Mouse (Mus musculus): ENCODE measurements around the gene Suds3. TPM values are rescaled to one million over a fixed set of nuclear protein-coding genes. Genes with fewer than 3 reads are reported as not detected.

The Suds3 gene
- polyA plus RNA-seq, 1 experiment = 80.5 TPM

- Histone ChIP-seq H3K4me1 (ENCODE audit: control insufficient read depth, insufficient read depth, low read length) (no peaks in the 10 kb centered on the region), H3K27ac (ENCODE audit: control insufficient read depth, insufficient read depth, low read depth, low read length) (no peak overlapping the region), H3K27me3 (ENCODE audit: control insufficient read depth, insufficient read depth, low read length) (no peaks in the 10 kb centered on the region), H3K36me3 (ENCODE audit: control insufficient read depth, insufficient read depth, low read length) (peaks cover 3% of the 10 kb centered on the region), H3K4me3 (ENCODE audit: control insufficient read depth, low read depth, low read length) (no peak overlapping the region)
- no peak for TF ChIP-seq POLR2A (IDR thresholded peaks at IDR 0.05; ENCODE audit: control insufficient read depth, low read depth, low read length)
- no peak for TF ChIP-seq CTCF (IDR thresholded peaks at IDR 0.05; ENCODE audit: control insufficient read depth, insufficient read depth, insufficient replicate concordance, low read depth, low read length)
Measured at GRCm38 (mm10) chr5:117104329-117104728, 11.6 kb downstream of the Suds3 start.

DNA sequence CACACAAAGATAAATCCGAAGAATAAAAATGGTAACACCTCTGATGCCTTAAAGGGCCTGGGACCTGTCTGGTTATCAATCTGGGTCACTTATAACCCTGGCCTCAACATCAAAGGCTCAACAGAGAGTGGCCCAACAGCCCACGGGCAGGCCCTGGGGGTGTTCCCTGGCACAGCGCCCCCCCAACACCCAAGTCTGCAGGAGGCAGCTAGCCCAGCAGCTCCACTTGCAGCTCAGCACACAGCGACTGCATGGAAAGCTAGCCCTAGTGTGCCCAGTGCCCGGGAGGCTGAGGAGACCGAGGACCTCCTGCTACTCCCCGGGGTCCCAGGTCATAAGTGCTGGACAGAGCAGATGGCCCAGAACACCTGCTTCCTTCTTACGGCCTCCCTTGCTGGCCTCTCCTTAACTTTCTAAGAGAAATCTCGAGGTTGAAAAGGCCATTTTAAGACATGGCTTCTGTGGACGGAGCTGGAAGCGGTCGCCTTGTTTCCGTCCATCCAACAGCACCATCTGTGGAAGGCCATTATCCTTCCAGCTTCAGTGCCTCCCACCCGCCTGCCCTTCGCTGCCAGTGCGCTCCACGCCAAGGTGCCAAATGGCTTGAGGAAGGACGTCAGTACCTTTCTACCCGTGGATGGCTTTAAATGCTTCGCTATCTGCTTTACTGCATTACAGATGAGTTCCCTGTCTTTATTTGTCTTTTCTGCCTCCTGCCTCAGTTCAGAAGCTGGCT lies 12.6 kb downstream of the Suds3 start:
- no peak overlapping the region for H3K27ac ChIP-seq (ENCODE audit: control insufficient read depth, insufficient read depth, low read depth, low read length)
- H3K4me1 ChIP-seq (ENCODE audit: control insufficient read depth, insufficient read depth, low read length) = no peaks in the 10 kb centered on the region
- TF ChIP-seq POLR2A (IDR thresholded peaks at IDR 0.05; ENCODE audit: control insufficient read depth, low read depth, low read length) (no peak), CTCF (IDR thresholded peaks at IDR 0.05; ENCODE audit: control insufficient read depth, insufficient read depth, insufficient replicate concordance, low read depth, low read length) (no peak)
- no peak overlapping the region for H3K4me3 ChIP-seq (ENCODE audit: control insufficient read depth, low read depth, low read length)
- peaks cover 3% of the 10 kb centered on the region for H3K36me3 ChIP-seq (ENCODE audit: control insufficient read depth, insufficient read depth, low read length)
- H3K27me3 ChIP-seq (ENCODE audit: control insufficient read depth, insufficient read depth, low read length) = no peaks in the 10 kb centered on the region

- Histone ChIP-seq H3K4me3 (ENCODE audit: control insufficient read depth, low read depth, low read length) (no peak overlapping the region), H3K36me3 (ENCODE audit: control insufficient read depth, insufficient read depth, low read length) (no peaks in the 10 kb centered on the region), H3K27me3 (ENCODE audit: control insufficient read depth, insufficient read depth, low read length) (no peaks in the 10 kb centered on the region), H3K4me1 (ENCODE audit: control insufficient read depth, insufficient read depth, low read length) (no peaks in the 10 kb centered on the region), H3K27ac (ENCODE audit: control insufficient read depth, insufficient read depth, low read depth, low read length) (no peak overlapping the region)
- TF ChIP-seq POLR2A (IDR thresholded peaks at IDR 0.05; ENCODE audit: control insufficient read depth, low read depth, low read length) = no peak
- TF ChIP-seq CTCF (IDR thresholded peaks at IDR 0.05; ENCODE audit: control insufficient read depth, insufficient read depth, insufficient replicate concordance, low read depth, low read length) = no peak
Measured at GRCm38 (mm10) chr5:117099742-117100141, 16.2 kb downstream of the Suds3 start.

GRCm38 (mm10) chr5:117099008-117099407 lies 16.9 kb downstream of the Suds3 start:
- no peak overlapping the region for H3K4me3 ChIP-seq (ENCODE audit: control insufficient read depth, low read depth, low read length)
- H3K36me3 ChIP-seq (ENCODE audit: control insufficient read depth, insufficient read depth, low read length) = no peaks in the 10 kb centered on the region
- no peaks in the 10 kb centered on the region for H3K27me3 ChIP-seq (ENCODE audit: control insufficient read depth, insufficient read depth, low read length)
- no peak overlapping the region for H3K27ac ChIP-seq (ENCODE audit: control insufficient read depth, insufficient read depth, low read depth, low read length)
- TF ChIP-seq CTCF (IDR thresholded peaks at IDR 0.05; ENCODE audit: control insufficient read depth, insufficient read depth, insufficient replicate concordance, low read depth, low read length) (no peak), POLR2A (IDR thresholded peaks at IDR 0.05; ENCODE audit: control insufficient read depth, low read depth, low read length) (no peak)
- no peaks in the 10 kb centered on the region for H3K4me1 ChIP-seq (ENCODE audit: control insufficient read depth, insufficient read depth, low read length)

DNA sequence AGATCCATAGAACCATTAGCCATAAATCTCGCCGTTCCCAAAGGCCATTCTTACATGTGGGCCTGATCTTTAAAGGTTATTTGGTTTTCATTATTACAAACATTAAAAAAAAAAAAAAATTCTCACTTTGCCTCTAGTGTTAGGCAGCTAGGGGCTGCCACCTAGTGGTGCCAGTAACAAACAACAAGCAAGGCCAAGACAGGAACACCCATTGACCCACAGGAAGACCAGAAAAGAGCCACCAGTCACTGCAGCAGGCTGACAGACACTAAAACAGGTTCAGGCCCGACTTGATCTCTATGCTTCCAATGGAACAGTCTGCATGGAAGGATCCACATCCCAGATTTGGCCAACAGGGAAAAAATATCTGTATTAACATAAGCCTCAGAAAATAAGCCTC lies 19.2 kb downstream of the Suds3 start:
- Histone ChIP-seq H3K4me1 (ENCODE audit: control insufficient read depth, insufficient read depth, low read length) (no peaks in the 10 kb centered on the region), H3K4me3 (ENCODE audit: control insufficient read depth, low read depth, low read length) (no peak overlapping the region), H3K27ac (ENCODE audit: control insufficient read depth, insufficient read depth, low read depth, low read length) (no peak overlapping the region), H3K27me3 (ENCODE audit: control insufficient read depth, insufficient read depth, low read length) (no peaks in the 10 kb centered on the region), H3K36me3 (ENCODE audit: control insufficient read depth, insufficient read depth, low read length) (no peaks in the 10 kb centered on the region; the same call in none of the 2 replicates)
- TF ChIP-seq POLR2A (IDR thresholded peaks at IDR 0.05; ENCODE audit: control insufficient read depth, low read depth, low read length) (no peak), CTCF (IDR thresholded peaks at IDR 0.05; ENCODE audit: control insufficient read depth, insufficient read depth, insufficient replicate concordance, low read depth, low read length) (peak; percentile 44; the same call in 1 of the 2 replicates)

DNA sequence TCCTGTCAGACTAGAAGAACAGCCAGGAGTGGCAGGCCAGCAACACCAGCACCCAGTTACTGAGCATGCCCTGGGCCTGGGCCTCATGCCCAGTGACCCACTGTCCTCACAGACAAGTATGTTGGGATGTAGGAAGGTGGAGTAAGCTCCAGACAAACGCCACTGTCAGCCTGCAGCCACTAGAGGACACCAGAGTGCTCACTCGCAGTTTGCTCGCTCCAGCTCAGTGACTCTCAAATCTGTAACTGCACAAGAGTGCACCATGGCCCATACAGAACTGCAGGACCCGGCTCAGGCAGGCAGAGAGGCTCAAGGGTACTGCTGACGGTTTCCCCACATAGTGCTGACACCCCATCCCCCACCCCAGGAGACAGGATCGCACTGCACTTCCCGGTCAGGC lies 21.5 kb downstream of the Suds3 start:
- no peaks in the 10 kb centered on the region; the same call in none of the 2 replicates for H3K36me3 ChIP-seq (ENCODE audit: control insufficient read depth, insufficient read depth, low read length)
- peaks cover 2% of the 10 kb centered on the region; the same call in 1 of the 2 replicates for H3K4me1 ChIP-seq (ENCODE audit: control insufficient read depth, insufficient read depth, low read length)
- no peak overlapping the region for H3K27ac ChIP-seq (ENCODE audit: control insufficient read depth, insufficient read depth, low read depth, low read length)
- H3K4me3 ChIP-seq (ENCODE audit: control insufficient read depth, low read depth, low read length) = no peak overlapping the region
- no peaks in the 10 kb centered on the region for H3K27me3 ChIP-seq (ENCODE audit: control insufficient read depth, insufficient read depth, low read length)
- TF ChIP-seq CTCF (IDR thresholded peaks at IDR 0.05; ENCODE audit: control insufficient read depth, insufficient read depth, insufficient replicate concordance, low read depth, low read length) = peak; percentile 70; the same call in 1 of the 2 replicates
- TF ChIP-seq POLR2A (IDR thresholded peaks at IDR 0.05; ENCODE audit: control insufficient read depth, low read depth, low read length) = no peak

- Histone ChIP-seq H3K4me3 (ENCODE audit: control insufficient read depth, low read depth, low read length) (no peak overlapping the region), H3K36me3 (ENCODE audit: control insufficient read depth, insufficient read depth, low read length) (no peaks in the 10 kb centered on the region; the same call in none of the 2 replicates), H3K27ac (ENCODE audit: control insufficient read depth, insufficient read depth, low read depth, low read length) (no peak overlapping the region), H3K27me3 (ENCODE audit: control insufficient read depth, insufficient read depth, low read length) (no peaks in the 10 kb centered on the region), H3K4me1 (ENCODE audit: control insufficient read depth, insufficient read depth, low read length) (peaks cover 4% of the 10 kb centered on the region)
- no peak for TF ChIP-seq CTCF (IDR thresholded peaks at IDR 0.05; ENCODE audit: control insufficient read depth, insufficient read depth, insufficient replicate concordance, low read depth, low read length)
Measured at GRCm38 (mm10) chr5:117089786-117090185, 26.1 kb downstream of the Suds3 start.

Data from testis, adult 2 months (tissue).